Mouse (Mus musculus): ENCODE measurements around the gene Simc1.

Simc1 gene

GRCm38 (mm10) chr13:54548036-54548435 is 44.5 kb downstream of the Simc1 start:
- no peak for DNase-seq

GRCm38 (mm10) chr13:54556176-54556575 is 52.6 kb downstream of the Simc1 start:
- DNase-seq: no peak

DNA sequence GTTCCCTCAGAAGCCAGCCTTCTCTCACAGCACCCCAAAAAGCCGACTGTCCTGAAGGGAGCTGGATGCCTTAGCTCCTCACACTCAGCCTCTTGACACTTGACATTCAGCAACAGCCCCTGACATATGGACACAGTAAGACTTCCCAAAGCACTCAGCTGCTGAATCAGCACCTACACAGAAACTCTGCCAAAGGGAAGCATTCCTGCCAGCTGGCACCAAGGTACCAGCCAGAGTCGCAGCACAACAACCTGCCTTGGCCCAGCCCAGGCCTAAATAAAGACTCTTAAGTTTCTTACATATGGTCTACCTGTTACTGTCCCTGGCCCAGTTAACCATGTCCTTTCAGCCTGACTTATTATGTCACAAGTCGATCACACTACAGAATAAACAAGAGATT is 53.2 kb downstream of the Simc1 start:
- DNase-seq: peak; percentile 97

DNA sequence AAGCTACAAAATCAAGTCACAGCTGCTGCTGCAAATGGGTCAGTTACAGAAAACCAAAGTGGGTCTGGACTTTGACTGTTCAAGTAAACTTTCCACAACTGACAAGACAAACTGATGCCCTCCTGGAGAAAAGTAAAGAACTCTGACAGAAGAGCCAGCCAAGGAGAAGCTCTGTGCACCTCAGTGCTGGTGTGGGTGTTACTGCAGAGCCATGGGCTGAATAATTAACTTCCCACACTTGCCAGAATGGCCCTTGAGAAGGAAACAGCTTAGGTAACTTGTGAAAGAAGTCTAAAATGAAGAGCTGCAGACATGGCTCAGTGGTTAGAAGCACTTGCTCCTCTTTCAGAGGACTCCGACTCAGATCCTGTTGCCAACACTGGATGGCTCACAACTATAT is 54.1 kb downstream of the Simc1 start:
- DNase-seq: peak; percentile 38

GRCm38 (mm10) chr13:54559656-54560055 is 56.1 kb downstream of the Simc1 start:
- DNase-seq: peak; percentile 27

- DNase-seq: peak; percentile 15
Measured at GRCm38 (mm10) chr13:54560608-54561007, 57.0 kb downstream of the Simc1 start.

DNA sequence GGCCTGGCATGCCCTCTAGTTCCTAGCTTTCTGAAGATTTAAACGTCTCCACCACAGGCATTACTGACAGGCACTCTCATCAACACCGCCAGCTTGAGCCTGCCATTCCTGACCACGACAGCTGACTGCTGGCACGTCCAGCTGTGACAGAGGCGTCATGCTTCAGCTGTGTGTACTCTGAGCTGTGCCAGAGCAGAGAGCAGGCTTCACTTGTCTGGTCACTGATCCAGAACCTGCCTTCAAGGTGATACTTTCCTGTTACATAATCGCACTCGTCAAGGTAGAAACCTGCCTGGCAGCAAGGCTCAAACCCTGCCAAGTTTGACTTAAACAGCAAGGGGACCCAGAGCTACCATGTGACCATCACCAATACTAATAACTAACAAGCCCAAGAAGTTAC is 59.0 kb downstream of the Simc1 start:
- DNase-seq: no peak

DNA sequence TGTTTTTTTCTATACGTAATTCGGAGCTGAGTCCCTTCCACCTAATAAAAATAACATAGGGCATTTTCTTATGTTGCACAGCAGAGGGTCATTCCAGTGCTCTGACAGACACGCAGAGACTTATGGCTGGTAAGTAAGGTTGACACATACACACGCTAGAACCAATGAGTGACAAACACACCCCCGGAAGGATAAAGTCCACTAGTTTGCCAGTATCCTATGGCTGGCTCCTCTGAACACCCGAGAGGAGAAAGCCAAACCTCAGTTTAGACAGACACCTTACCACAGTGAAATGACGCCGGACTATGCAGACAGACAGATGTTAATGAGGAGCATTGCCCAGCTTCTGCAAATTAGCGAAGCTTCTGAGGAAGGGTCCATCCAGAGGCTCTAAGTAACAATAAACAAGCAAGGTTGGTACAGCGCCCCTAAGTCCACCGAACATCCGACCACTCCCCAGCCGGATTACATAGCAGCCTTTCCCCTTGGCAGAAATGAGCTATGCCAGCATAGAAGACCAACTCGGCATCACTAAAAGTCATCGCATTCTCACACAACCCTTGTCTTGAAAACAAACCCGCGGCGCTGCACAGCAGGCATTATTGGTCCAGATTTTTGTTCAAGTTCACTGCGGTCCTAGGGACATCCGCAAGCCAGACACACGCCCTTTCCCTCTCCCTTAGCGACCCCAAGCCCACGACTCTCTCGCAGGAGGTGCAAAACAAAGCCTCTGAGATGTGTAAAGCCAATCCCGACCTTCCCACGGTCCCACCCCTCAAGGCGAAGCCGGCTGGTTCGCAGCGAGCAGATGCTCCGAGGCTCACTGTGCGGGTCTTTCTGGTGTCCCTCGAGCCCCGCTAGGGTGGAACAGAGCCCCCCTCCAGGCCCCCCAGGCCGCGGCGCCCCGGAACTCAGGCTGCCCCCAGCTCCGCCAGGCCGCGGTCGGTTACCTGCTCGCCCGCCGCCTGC is 60.9 kb downstream of the Simc1 start:
- DNase-seq: no peak

DNA sequence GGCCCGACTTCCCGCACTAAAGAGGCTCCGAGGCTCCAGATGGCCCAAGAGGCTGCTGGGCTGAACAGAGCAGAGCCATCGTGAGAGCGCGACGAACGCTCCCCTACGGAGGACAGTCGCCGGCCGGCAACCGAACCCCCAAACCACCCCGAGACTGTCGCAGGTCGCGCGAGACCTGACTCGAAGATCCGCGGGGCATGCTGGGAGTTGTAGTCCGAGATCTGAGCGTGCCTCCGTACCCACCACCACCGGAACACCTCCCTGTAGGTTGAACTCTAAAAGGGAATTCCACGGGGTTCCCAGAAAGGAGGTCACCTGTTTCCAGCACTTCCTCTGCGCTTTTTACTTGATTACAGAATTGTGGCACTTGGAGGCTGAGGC is 61.6 kb downstream of the Simc1 start, which contains the start of gene 4833439L19Rik:
Gene 4833439L19Rik (minus strand): TSS at position 235 of the 381 bp plus-strand sequence.
- DNase-seq: peak; percentile 93

- DNase-seq: peak; percentile 81
Measured at GRCm38 (mm10) chr13:54565594-54566345, 62.2 kb downstream of the Simc1 start.

DNA sequence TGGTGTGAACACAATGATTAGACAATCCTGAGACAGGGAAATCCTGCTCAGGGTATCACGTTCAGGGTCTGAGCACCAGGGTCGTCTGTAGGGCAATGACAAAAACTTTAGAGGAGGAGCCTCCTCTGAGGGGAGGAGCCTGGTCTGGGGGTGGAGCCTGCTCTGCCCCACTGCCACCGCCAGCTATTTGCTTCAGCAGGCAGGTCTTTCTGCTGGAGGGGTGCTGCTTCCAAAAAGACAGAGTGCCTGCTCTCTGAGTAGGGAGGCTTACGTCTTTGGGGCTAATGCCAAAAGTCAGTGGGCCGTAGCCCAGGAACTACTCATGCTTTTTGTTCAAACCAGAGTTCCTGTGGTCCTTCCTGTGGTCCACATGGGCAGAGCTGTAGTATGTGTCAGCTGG is 64.8 kb downstream of the Simc1 start:
- no peak for DNase-seq

GRCm38 (mm10) chr13:54569282-54569681 is 65.7 kb downstream of the Simc1 start:
- DNase-seq: no peak

- no peak for DNase-seq
Measured at GRCm38 (mm10) chr13:54570736-54571135, 67.2 kb downstream of the Simc1 start.

- no peak for DNase-seq
Measured at GRCm38 (mm10) chr13:54571637-54572036, 68.1 kb downstream of the Simc1 start.

GRCm38 (mm10) chr13:54572621-54573020 is 69.0 kb downstream of the Simc1 start:
- DNase-seq: no peak

DNA sequence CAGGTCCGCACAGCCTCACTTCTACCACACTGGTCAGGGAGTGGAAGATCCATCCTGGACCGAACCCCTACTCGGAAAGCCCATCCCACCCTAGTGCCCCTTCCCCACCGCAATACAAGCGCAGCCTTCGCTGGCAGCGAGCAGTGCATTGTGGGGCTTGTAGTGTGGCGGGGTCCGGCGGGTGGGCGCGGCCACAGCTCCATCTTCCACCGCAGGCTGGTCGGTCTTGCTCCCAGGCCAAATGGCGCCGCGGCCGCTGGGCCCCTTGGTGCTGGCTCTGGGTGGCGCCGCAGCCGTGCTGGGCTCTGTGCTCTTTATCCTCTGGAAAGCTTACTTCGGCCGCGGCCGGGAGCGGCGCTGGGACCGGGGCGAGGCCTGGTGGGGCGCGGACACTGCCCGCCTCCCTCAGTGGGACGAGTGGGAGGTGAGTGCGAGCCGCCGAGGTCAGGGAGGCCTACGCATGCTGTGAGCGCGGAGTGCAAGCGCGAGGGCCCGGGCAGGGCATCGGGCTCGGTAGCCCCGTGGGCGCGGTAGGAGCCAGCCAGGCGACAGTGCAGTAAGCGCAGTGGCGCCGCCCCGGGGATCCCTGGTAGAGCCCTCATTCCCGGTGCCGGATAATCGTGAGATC is 71.4 kb downstream of the Simc1 start, which contains the start of gene Arl10:
Gene Arl10 (plus strand): TSS at position 162 of the 628 bp plus-strand sequence.
- DNase-seq: peak; percentile 65

DNA sequence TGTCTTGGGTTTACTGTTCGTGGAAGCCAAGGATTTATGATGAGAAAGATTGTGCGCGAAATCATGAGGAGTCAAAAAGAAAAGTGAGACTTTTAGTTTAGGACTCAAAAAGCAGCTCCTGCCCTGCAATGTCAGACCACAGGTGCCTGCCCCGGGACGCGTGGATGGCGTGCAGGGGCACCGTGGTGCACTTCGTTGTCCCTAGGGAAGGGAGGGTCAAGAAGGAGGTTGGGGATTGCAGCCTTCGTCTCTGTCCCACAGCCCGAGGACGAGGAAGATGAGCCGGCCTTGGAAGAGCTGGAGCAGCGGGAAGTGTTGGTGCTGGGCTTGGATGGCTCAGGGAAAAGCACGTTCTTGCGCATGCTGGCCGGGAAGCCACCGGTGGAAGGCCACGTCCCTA is 71.9 kb downstream of the Simc1 start:
- DNase-seq: no peak

- DNase-seq: no peak
Measured at GRCm38 (mm10) chr13:54577652-54578507, 74.3 kb downstream of the Simc1 start.

DNA sequence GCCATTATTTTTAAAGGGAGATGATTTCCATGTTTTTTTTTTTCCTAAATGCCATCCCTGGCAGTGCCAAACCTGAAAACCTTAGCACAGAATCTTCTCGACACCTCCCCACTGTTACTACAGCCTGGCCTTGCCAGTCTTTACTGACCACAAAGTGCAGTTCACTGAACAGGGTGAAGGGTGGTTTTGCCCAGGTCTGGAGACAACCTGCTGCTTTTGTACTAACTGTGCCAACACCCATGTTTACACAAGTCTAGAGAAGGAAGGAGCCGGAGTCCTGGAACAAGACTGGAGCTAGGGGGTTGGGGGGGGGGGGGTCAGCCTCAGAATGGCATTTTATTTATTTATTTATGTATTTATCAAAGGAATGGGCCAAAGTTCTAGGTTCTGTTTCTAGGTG is 77.8 kb downstream of the Simc1 start:
- no peak for DNase-seq

DNA sequence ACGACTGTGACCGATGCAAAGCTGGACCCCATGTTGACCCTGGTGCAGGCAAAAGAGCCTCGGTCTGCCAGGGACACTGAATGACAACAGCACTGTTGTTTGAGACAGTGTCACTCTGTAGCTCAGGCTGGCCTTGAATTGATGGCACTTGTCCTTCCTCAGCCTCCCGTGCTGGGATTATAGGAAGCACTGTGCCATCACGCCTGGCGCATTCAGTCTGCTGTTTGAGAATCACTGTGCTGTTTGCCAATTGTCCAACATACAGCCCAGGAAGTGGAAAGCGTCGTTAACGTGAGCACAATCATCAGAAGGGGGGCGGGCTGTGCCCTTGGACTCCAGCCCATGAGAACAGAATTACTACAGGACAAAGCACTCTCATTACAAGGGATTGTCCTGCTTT is 78.5 kb downstream of the Simc1 start:
- no peak for DNase-seq

DNA sequence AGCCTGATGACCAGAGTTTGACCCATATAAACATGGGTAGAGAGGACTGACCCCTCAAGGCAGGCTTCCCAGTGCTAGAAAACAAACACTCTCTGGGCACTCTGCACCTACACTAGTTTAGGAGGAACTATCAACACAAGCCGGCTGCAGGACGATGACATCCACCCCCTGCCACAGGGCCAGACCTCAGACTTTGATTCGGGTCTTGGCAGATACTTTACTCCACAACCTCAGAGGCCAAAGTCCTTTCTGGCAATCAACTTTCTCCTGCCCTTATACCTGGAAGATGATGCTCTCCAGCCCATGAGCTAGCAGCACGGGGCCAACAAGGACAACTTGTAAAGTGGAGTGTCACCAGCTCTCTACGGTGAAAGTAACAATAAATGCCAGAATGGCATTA is 79.3 kb downstream of the Simc1 start:
- no peak for DNase-seq

DNA sequence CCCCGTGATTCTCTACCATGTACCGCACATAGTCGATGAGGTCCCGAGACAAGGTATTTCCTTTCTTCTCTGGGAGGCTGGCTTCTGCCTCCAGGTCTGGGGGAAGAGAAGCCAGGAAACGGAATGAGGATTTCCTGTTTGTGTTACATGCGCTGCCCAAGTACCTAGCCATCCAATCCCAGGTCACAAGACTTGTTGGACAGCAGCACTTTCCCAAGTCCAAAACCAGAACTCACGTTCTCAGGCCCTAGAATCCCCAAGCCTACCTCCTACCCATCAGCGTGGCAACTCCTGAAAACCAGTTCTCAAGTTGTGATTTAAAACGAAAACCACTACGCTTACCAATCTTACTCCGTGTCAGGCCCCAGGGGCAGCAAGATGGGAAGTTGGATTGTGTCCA is 82.3 kb downstream of the Simc1 start:
- DNase-seq: no peak

Data from cerebellum, adult 9-10 months (tissue).